Mouse (Mus musculus): ENCODE measurements around the gene Myh7.

- TF ChIP-seq FLI1 (IDR thresholded peaks at IDR 0.05; ENCODE audit: low read length): no peak
- no peak for TF ChIP-seq GATA1 (IDR thresholded peaks at IDR 0.05; ENCODE audit: borderline replicate concordance, low read length)
Observed at GRCm38 (mm10) chr14:55005967-55006366, 11.5 kb upstream of the Myh7 start.
